Mouse (Mus musculus): Measurements from ENCODE around the gene Bicra.

DNA sequence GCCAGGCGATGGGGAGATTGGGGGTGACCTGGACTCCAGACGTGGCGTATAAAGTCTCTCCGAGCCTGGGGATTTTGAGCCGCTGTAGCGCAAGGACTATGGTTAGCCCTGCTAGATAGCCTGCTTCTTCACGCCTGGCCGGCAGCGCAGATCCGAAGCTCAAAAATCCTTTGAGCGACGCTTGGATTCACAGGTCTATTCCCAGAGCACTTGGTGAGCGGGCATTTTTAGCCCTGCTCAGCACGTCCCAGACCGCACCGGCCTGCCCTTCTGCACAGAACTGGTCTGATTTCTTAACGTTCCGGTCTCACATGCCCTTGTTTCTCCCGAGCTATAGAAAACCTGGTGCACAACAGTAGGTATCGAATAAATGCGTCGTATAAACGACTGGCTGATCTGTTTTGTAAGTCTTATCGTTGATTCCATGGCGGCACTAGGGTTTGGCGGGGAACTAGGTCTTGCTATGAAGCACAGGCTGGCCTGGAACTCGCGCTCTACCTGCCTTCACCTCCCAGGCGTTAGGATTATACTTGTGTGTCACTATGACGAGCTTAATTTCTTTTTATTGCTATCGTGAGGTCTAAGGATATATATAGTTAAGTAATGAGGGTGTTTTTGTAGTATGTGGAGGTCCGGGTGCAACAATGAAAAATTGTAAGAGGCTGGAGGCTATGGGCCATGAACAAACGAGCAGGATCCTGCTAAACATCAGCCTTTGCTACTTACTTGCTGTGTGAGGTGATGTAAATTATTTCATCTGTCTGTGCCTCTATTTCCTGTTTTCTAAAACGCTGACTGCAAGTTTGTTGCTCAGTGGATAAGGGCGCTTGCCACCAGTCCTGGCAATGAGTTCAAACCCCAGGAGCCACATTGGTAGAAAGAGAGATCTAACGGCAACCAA is 1.2 kb upstream of the Bicra start:
- no peak for TF ChIP-seq CTCF (IDR thresholded peaks at IDR 0.05; ENCODE audit: extremely low read depth, insufficient read depth, low read length)
- TF ChIP-seq POLR2A (IDR thresholded peaks at IDR 0.05; ENCODE audit: extremely low read depth, insufficient read depth, low read length) = no peak
